Comparison of ENCODE assay signal across 9 mouse cellular contexts in genomic region chr7:28924802-28925201, GRCm38 (mm10). TPM values are rescaled to one million over a fixed set of nuclear protein-coding genes. Genes with fewer than 3 reads are reported as not detected.
A peak's percentile ranks its signal among the peaks of the same experiment; 100 is the strongest.
DNase-seq lines count a peak whose midpoint lies in the region; ATAC-seq lines count a peak whose summit lies in the region.
"Had no signal": no experiment of that assay in that cellular context is flagged by ENCODE, and none has a peak within 500 bp of the region (broad histone marks: within the 10 kb centered on the region; RNA-seq: fewer than 3 reads in every experiment).

No protein-coding gene starts in this region.

- no peaks in the 10 kb centered on the region for H3K27me3 ChIP-seq in forebrain, embryonic 10.5 days (ENCODE audit: poor library complexity, severe bottlenecking)
- H3K27me3 ChIP-seq in forebrain, embryonic 16.5 days (replicated peaks; ENCODE audit: control insufficient read depth, insufficient read depth, low read length) = no peaks in the 10 kb centered on the region
- H3K27me3 ChIP-seq in lung, embryonic 15.5 days = no peaks in the 10 kb centered on the region
- H3K27me3 ChIP-seq in intestine, embryonic 14.5 days (replicated peaks; ENCODE audit: control insufficient read depth, insufficient read depth, low read length) = no peaks in the 10 kb centered on the region
- no peaks in the 10 kb centered on the region for H3K27me3 ChIP-seq in neural tube, embryonic 12.5 days (replicated peaks)

- H3K4me1 ChIP-seq in forebrain, embryonic 10.5 days = peaks cover 79% of the 10 kb centered on the region
- H3K4me1 ChIP-seq in forebrain, embryonic 16.5 days (replicated peaks; ENCODE audit: control insufficient read depth, insufficient read depth, low read length) = peaks cover 39% of the 10 kb centered on the region
- H3K4me1 ChIP-seq in lung, embryonic 15.5 days = peaks cover 79% of the 10 kb centered on the region
- H3K4me1 ChIP-seq in intestine, embryonic 14.5 days (replicated peaks; ENCODE audit: control insufficient read depth, insufficient read depth, low read length) = peaks cover 66% of the 10 kb centered on the region
- H3K4me1 ChIP-seq in neural tube, embryonic 12.5 days = peaks cover 59% of the 10 kb centered on the region

- H3K27ac ChIP-seq in forebrain, embryonic 10.5 days = peak overlapping the region; percentile 84
- no peak overlapping the region for H3K27ac ChIP-seq in forebrain, embryonic 16.5 days (ENCODE audit: low read length)
- H3K27ac ChIP-seq in lung, embryonic 15.5 days = peak overlapping the region; percentile 89
- H3K27ac ChIP-seq in intestine, embryonic 14.5 days (ENCODE audit: low read depth) = peak overlapping the region; percentile 88
- H3K27ac ChIP-seq in neural tube, embryonic 12.5 days = peak overlapping the region; percentile 39

- ATAC-seq in forebrain, embryonic 16.5 days = no peak
- ATAC-seq in lung, embryonic 15.5 days (ENCODE audit: borderline replicate concordance, extremely low read depth, low FRiP score, low TSS enrichment) = no peak
- no peak for ATAC-seq in intestine, embryonic 14.5 days (replicated peaks; ENCODE audit: low FRiP score, low TSS enrichment, low read depth)
- no peak for ATAC-seq in neural tube, embryonic 12.5 days (ENCODE audit: low FRiP score, low read depth)

- H3K9ac ChIP-seq in forebrain, embryonic 16.5 days (replicated peaks; ENCODE audit: low read depth, low read length) = no peak overlapping the region
- no peak overlapping the region for H3K9ac ChIP-seq in lung, embryonic 15.5 days
- H3K9ac ChIP-seq in intestine, embryonic 14.5 days (ENCODE audit: low read length) = peak overlapping the region; percentile 5; the same call in 1 of the 2 replicates
- H3K9ac ChIP-seq in neural tube, embryonic 12.5 days = no peak overlapping the region

- no peak for DNase-seq in forebrain, embryonic 10.5 days (ENCODE audit: extremely low spot score, low spot score)
- DNase-seq in lung, postnatal 36 days = no peak
- DNase-seq in intestine, embryonic 14.5 days (ENCODE audit: low spot score) = no peak
- no peak for DNase-seq in urinary bladder, postnatal 36 days (ENCODE audit: low spot score in 2 of 2)
- no peak for DNase-seq in ovary, adult 18-20 months (ENCODE audit: low spot score)
- DNase-seq: thymus, postnatal 4 days had no signal

- no peak overlapping the region for H3K4me2 ChIP-seq in forebrain, embryonic 16.5 days (ENCODE audit: low read length)
- H3K4me2 ChIP-seq in lung, embryonic 15.5 days = 0 out of 2 replicates have a peak overlapping the region, but pooled peaks have one; percentile 2
- peak overlapping the region; percentile 35 for H3K4me2 ChIP-seq in intestine, embryonic 14.5 days (ENCODE audit: low read length)
- H3K4me2 ChIP-seq in neural tube, embryonic 12.5 days (replicated peaks) = no peak overlapping the region

- WGBS in forebrain, embryonic 10.5 days = 79% methylated on average over 3 of the region's 3 CpGs
- 81% methylated on average over 3 of the region's 3 CpGs for WGBS in forebrain, embryonic 16.5 days
- 68% methylated on average over 3 of the region's 3 CpGs for WGBS in lung, embryonic 15.5 days
- 62% methylated on average over 3 of the region's 3 CpGs for WGBS in intestine, embryonic 14.5 days
- WGBS in neural tube, embryonic 12.5 days = 78% methylated on average over 3 of the region's 3 CpGs

- peaks cover 51% of the 10 kb centered on the region for H3K36me3 ChIP-seq in forebrain, embryonic 10.5 days (replicated peaks)
- H3K36me3 ChIP-seq in forebrain, embryonic 16.5 days (ENCODE audit: control insufficient read depth, insufficient read depth) = no peaks in the 10 kb centered on the region
- H3K36me3 ChIP-seq in lung, embryonic 15.5 days = 0 out of 2 replicates have a peak, but pooled peaks cover 4% of the 10 kb centered on the region
- peaks cover 10% of the 10 kb centered on the region; the same call in 1 of the 2 replicates for H3K36me3 ChIP-seq in intestine, embryonic 14.5 days (ENCODE audit: control insufficient read depth, insufficient read depth, low read length)
- H3K36me3 ChIP-seq in neural tube, embryonic 12.5 days = no peaks in the 10 kb centered on the region

- no peaks in the 10 kb centered on the region for H3K9me3 ChIP-seq in forebrain, embryonic 10.5 days
- H3K9me3 ChIP-seq in forebrain, embryonic 16.5 days (ENCODE audit: control insufficient read depth, low read length) = no peaks in the 10 kb centered on the region
- no peaks in the 10 kb centered on the region for H3K9me3 ChIP-seq in lung, embryonic 15.5 days
- H3K9me3 ChIP-seq in intestine, embryonic 14.5 days (ENCODE audit: control insufficient read depth, low read length) = no peaks in the 10 kb centered on the region
- H3K9me3 ChIP-seq in neural tube, embryonic 12.5 days = no peaks in the 10 kb centered on the region

- 0 out of 2 replicates have a peak overlapping the region, but pooled peaks have one; percentile 27 for H3K4me3 ChIP-seq in forebrain, embryonic 10.5 days
- H3K4me3 ChIP-seq in forebrain, embryonic 16.5 days (replicated peaks; ENCODE audit: low read length) = no peak overlapping the region
- H3K4me3 ChIP-seq in lung, embryonic 15.5 days = no peak overlapping the region
- H3K4me3 ChIP-seq in intestine, embryonic 14.5 days (ENCODE audit: low read depth, low read length) = no peak overlapping the region
- H3K4me3 ChIP-seq in neural tube, embryonic 12.5 days = no peak overlapping the region

RNA-seq across cellular contexts. Expression of gene Actn4, which starts 37.3 kb away (rescaled TPM):
- 235 and 255 TPM in 2 replicates for polyA plus RNA-seq in forebrain, embryonic 10.5 days (2016; fragmentation: Nextera tagmentation; extraction: Ambion mirVana)
- 150 and 155 TPM in 2 replicates for polyA plus RNA-seq in forebrain, embryonic 16.5 days (2015; fragmentation: Nextera tagmentation; extraction: Ambion mirVana)
- polyA plus RNA-seq in lung, embryonic 15.5 days (2015; fragmentation: Nextera tagmentation; extraction: Ambion mirVana) = 287 and 302 TPM in 2 replicates
- polyA plus RNA-seq in intestine, embryonic 14.5 days (2014; fragmentation: Nextera tagmentation; extraction: Ambion mirVana) = 298 and 300 TPM in 2 replicates
- polyA plus RNA-seq in neural tube, embryonic 12.5 days (2016; fragmentation: Nextera tagmentation; extraction: Ambion mirVana) = 186 and 192 TPM in 2 replicates

RNA-seq across cellular contexts. Expression of gene Capn12, which starts 43.6 kb away (rescaled TPM):
- 0.21 and 0.43 TPM in 2 replicates for polyA plus RNA-seq in forebrain, embryonic 10.5 days (2016; fragmentation: Nextera tagmentation; extraction: Ambion mirVana)
- polyA plus RNA-seq in forebrain, embryonic 16.5 days (2015; fragmentation: Nextera tagmentation; extraction: Ambion mirVana) = 0.27 and 0.81 TPM in 2 replicates
- polyA plus RNA-seq in lung, embryonic 15.5 days (2015; fragmentation: Nextera tagmentation; extraction: Ambion mirVana) = 0.29 and 0.42 TPM in 2 replicates
- 0.23 and 0.44 TPM in 2 replicates for polyA plus RNA-seq in intestine, embryonic 14.5 days (2014; fragmentation: Nextera tagmentation; extraction: Ambion mirVana)
- polyA plus RNA-seq in neural tube, embryonic 12.5 days (2016; fragmentation: Nextera tagmentation; extraction: Ambion mirVana) = 0.28 and 0.57 TPM in 2 replicates

RNA-seq across cellular contexts. Expression of gene Eif3k, which starts 56.9 kb away (rescaled TPM):
- polyA plus RNA-seq in forebrain, embryonic 10.5 days (2016; fragmentation: Nextera tagmentation; extraction: Ambion mirVana) = 415 and 425 TPM in 2 replicates
- polyA plus RNA-seq in forebrain, embryonic 16.5 days (2015; fragmentation: Nextera tagmentation; extraction: Ambion mirVana) = 296 and 297 TPM in 2 replicates
- polyA plus RNA-seq in lung, embryonic 15.5 days (2015; fragmentation: Nextera tagmentation; extraction: Ambion mirVana) = 360 and 364 TPM in 2 replicates
- 444 and 452 TPM in 2 replicates for polyA plus RNA-seq in intestine, embryonic 14.5 days (2014; fragmentation: Nextera tagmentation; extraction: Ambion mirVana)
- polyA plus RNA-seq in neural tube, embryonic 12.5 days (2016; fragmentation: Nextera tagmentation; extraction: Ambion mirVana) = 327 and 336 TPM in 2 replicates

RNA-seq across cellular contexts. Expression of gene Map4k1, which starts 57.0 kb away (rescaled TPM):
- polyA plus RNA-seq in forebrain, embryonic 10.5 days (2016; fragmentation: Nextera tagmentation; extraction: Ambion mirVana) = 10.2 and 13.4 TPM in 2 replicates
- polyA plus RNA-seq in forebrain, embryonic 16.5 days (2015; fragmentation: Nextera tagmentation; extraction: Ambion mirVana) = 6.7 and 10.0 TPM in 2 replicates
- polyA plus RNA-seq in lung, embryonic 15.5 days (2015; fragmentation: Nextera tagmentation; extraction: Ambion mirVana) = 7.4 and 9.8 TPM in 2 replicates
- 10.0 and 11.6 TPM in 2 replicates for polyA plus RNA-seq in intestine, embryonic 14.5 days (2014; fragmentation: Nextera tagmentation; extraction: Ambion mirVana)
- 5.5 and 6.2 TPM in 2 replicates for polyA plus RNA-seq in neural tube, embryonic 12.5 days (2016; fragmentation: Nextera tagmentation; extraction: Ambion mirVana)

Comparison
In these comparisons a context has a peak if more than half of its experiments do, and no peak if none do; other contexts are left out.
1. H3K4me2 ChIP-seq: peak in lung, embryonic 15.5 days (single experiment) and intestine, embryonic 14.5 days (single experiment); none in forebrain, embryonic 16.5 days (single experiment) and neural tube, embryonic 12.5 days (single experiment).